Mouse (Mus musculus) erythroblast, embryonic 14.5 days (primary cell): ENCODE results near the gene Pcsk2. TPM values are rescaled to one million over a fixed set of nuclear protein-coding genes. Genes with fewer than 3 reads are reported as not detected.

Experiments used
- H3K27me3 ChIP-seq: 2 replicates; pipeline ENCODE4 v1.6.1; 2012; ENCODE audit warnings: inconsistent platforms; ENCODE audit not compliant: control insufficient read depth
- H3K36me3 ChIP-seq: 2 replicates; pipeline ENCODE4 v1.6.1; 2012; ENCODE audit warnings: mild to moderate bottlenecking, inconsistent platforms; ENCODE audit not compliant: control insufficient read depth
- H3K4me1 ChIP-seq: 2 replicates; pipeline ENCODE4 v1.6.1; 2012; ENCODE audit warnings: inconsistent platforms; ENCODE audit not compliant: control insufficient read depth
- H3K4me3 ChIP-seq: replicated peaks from 2 replicates; pipeline ENCODE3; 2012; ENCODE audit warnings: moderate library complexity, mild to moderate bottlenecking, inconsistent platforms
- H3K9me3 ChIP-seq: 2 replicates; pipeline ENCODE4 v1.6.1; 2012; ENCODE audit warnings: low read length, inconsistent platforms, mixed read lengths; ENCODE audit not compliant: control insufficient read depth
- GATA1 ChIP-seq: IDR thresholded peaks from 2 replicates; pipeline ENCODE4 v1.6.1; 2012; ENCODE audit warnings: low read length, inconsistent platforms, mixed read lengths
- TAL1 ChIP-seq: IDR thresholded peaks from 3 replicates; pipeline ENCODE4 v1.6.1; 2012; ENCODE audit warnings: low read length, inconsistent platforms, mixed read lengths
- polyA plus RNA-seq: library from polyadenylated mRNA; stranded (reverse); fragments of >175 nt; gene quantifications from 2 replicates; pipeline ENCODE4 v1.2.3, GENCODE M21; 2012

Gene Pcsk2
- polyA plus RNA-seq, 1 experiment = not detected

GRCm38 (mm10) chr2:143681873-143682555 lies 136.1 kb downstream of the Pcsk2 start:
- no peak for TF ChIP-seq GATA1
- no peak for TF ChIP-seq TAL1
- Histone ChIP-seq H3K36me3 (no peaks in the 10 kb centered on the region), H3K27me3 (no peaks in the 10 kb centered on the region), H3K4me3 (no peak overlapping the region), H3K9me3 (peaks cover 9% of the 10 kb centered on the region; the same call in 1 of the 2 replicates), H3K4me1 (no peaks in the 10 kb centered on the region)

- TF ChIP-seq TAL1 (no peak), GATA1 (no peak)
- Histone ChIP-seq H3K4me3 (no peak overlapping the region), H3K9me3 (peaks cover 5% of the 10 kb centered on the region; the same call in 1 of the 2 replicates)
These were observed 137.6 kb downstream of the Pcsk2 start for GRCm38 (mm10) chr2:143683513-143683912.

GRCm38 (mm10) chr2:143691244-143691643 lies 145.3 kb downstream of the Pcsk2 start:
- Histone ChIP-seq H3K36me3 (no peaks in the 10 kb centered on the region), H3K4me3 (no peak overlapping the region), H3K9me3 (peaks cover under 1% of the 10 kb centered on the region), H3K27me3 (no peaks in the 10 kb centered on the region), H3K4me1 (no peaks in the 10 kb centered on the region)
- TF ChIP-seq GATA1 (no peak), TAL1 (no peak)

More at GRCm38 (mm10) chr2:143683513-143683912, 137.6 kb downstream of the Pcsk2 start:
- Histone ChIP-seq H3K27me3 (no peaks in the 10 kb centered on the region), H3K4me1 (no peaks in the 10 kb centered on the region), H3K36me3 (no peaks in the 10 kb centered on the region)

GRCm38 (mm10) chr2:143696026-143696557 lies 150.1 kb downstream of the Pcsk2 start:
- Histone ChIP-seq H3K27me3 (no peaks in the 10 kb centered on the region), H3K9me3 (peaks cover 6% of the 10 kb centered on the region), H3K4me1 (no peaks in the 10 kb centered on the region), H3K36me3 (no peaks in the 10 kb centered on the region), H3K4me3 (no peak overlapping the region)
- no peak for TF ChIP-seq GATA1
- no peak for TF ChIP-seq TAL1

GRCm38 (mm10) chr2:143696704-143697103 lies 150.7 kb downstream of the Pcsk2 start:
- no peaks in the 10 kb centered on the region for H3K36me3 ChIP-seq
- no peaks in the 10 kb centered on the region for H3K27me3 ChIP-seq
- no peaks in the 10 kb centered on the region for H3K4me1 ChIP-seq
- H3K4me3 ChIP-seq = no peak overlapping the region
- TF ChIP-seq GATA1 = no peak
- no peak for TF ChIP-seq TAL1
- H3K9me3 ChIP-seq = peaks cover 6% of the 10 kb centered on the region

- no peaks in the 10 kb centered on the region for H3K36me3 ChIP-seq
- no peaks in the 10 kb centered on the region for H3K4me1 ChIP-seq
- peaks cover 6% of the 10 kb centered on the region for H3K9me3 ChIP-seq
- TF ChIP-seq TAL1 (no peak), GATA1 (no peak)
- no peaks in the 10 kb centered on the region for H3K27me3 ChIP-seq
- H3K4me3 ChIP-seq = no peak overlapping the region
These were observed 155.2 kb downstream of the Pcsk2 start for GRCm38 (mm10) chr2:143701141-143701540.

GRCm38 (mm10) chr2:143702931-143703344 lies 157.0 kb downstream of the Pcsk2 start:
- no peaks in the 10 kb centered on the region for H3K9me3 ChIP-seq
- TF ChIP-seq TAL1 = no peak
- TF ChIP-seq GATA1 = no peak
- no peaks in the 10 kb centered on the region for H3K36me3 ChIP-seq
- no peaks in the 10 kb centered on the region for H3K27me3 ChIP-seq
- no peaks in the 10 kb centered on the region for H3K4me1 ChIP-seq
- no peak overlapping the region for H3K4me3 ChIP-seq

GRCm38 (mm10) chr2:143708205-143708604 lies 162.2 kb downstream of the Pcsk2 start:
- H3K27me3 ChIP-seq = no peaks in the 10 kb centered on the region
- H3K4me1 ChIP-seq = no peaks in the 10 kb centered on the region
- no peaks in the 10 kb centered on the region for H3K9me3 ChIP-seq
- no peak overlapping the region for H3K4me3 ChIP-seq
- no peaks in the 10 kb centered on the region for H3K36me3 ChIP-seq
- TF ChIP-seq GATA1 (no peak), TAL1 (no peak)

- Histone ChIP-seq H3K4me1 (no peaks in the 10 kb centered on the region), H3K4me3 (no peak overlapping the region)
- TF ChIP-seq GATA1 = no peak
- no peak for TF ChIP-seq TAL1
These were observed 163.3 kb downstream of the Pcsk2 start for GRCm38 (mm10) chr2:143709249-143709648.

GRCm38 (mm10) chr2:143709979-143710378 lies 164.0 kb downstream of the Pcsk2 start:
- H3K9me3 ChIP-seq = no peaks in the 10 kb centered on the region
- no peaks in the 10 kb centered on the region for H3K27me3 ChIP-seq
- TF ChIP-seq GATA1 (no peak), TAL1 (no peak)
- no peak overlapping the region for H3K4me3 ChIP-seq
- no peaks in the 10 kb centered on the region for H3K36me3 ChIP-seq
- H3K4me1 ChIP-seq = no peaks in the 10 kb centered on the region

More at GRCm38 (mm10) chr2:143709249-143709648, 163.3 kb downstream of the Pcsk2 start:
- Histone ChIP-seq H3K36me3 (no peaks in the 10 kb centered on the region), H3K27me3 (no peaks in the 10 kb centered on the region), H3K9me3 (no peaks in the 10 kb centered on the region)
